Mouse (Mus musculus): ENCODE results near the gene St5.

DNA sequence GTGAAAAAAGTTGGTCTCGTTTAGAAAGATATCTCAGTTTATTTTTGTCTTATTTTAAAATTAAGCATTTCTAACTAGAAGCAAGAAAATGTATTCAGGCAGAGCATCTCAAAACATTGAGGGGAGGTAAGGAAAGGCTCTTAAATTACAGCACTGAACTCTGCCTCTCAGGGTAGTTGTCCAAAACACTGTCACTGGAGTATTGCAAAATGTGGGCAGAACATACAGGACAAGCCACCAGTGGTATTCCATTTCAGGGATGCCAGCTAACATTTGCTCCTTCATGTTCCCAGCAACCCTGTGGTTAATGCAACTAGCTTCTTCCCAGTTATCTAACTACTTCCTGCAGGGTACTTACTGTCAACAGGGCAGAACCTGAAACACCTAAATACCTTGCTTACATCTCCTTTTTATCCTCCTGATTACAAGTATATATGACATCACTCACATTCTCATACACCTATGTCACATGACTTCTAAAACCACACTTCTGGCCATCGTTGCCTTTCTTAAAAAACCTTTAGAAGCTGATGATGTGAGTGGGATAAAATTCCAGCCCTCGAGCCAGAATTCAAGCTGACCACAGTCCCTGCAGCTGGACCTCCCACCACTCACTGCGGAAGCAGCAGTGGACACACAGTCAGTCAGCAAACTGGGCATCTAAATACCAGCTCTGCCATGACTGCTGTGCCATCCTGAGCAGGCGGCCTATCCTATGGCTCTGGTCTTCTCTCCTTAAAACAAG is 33.8 kb downstream of the St5 start:
- TF ChIP-seq CTCF (IDR thresholded peaks at IDR 0.05; ENCODE audit: low read depth, low read length) (no peak), POLR2A (IDR thresholded peaks at IDR 0.05; ENCODE audit: borderline replicate concordance, low read depth, low read length) (no peak)

Measured in bone marrow macrophage, adult 2 months (primary cell).